Comparison of ENCODE assay signal across 18 mouse cellular contexts in the genomic region with DNA sequence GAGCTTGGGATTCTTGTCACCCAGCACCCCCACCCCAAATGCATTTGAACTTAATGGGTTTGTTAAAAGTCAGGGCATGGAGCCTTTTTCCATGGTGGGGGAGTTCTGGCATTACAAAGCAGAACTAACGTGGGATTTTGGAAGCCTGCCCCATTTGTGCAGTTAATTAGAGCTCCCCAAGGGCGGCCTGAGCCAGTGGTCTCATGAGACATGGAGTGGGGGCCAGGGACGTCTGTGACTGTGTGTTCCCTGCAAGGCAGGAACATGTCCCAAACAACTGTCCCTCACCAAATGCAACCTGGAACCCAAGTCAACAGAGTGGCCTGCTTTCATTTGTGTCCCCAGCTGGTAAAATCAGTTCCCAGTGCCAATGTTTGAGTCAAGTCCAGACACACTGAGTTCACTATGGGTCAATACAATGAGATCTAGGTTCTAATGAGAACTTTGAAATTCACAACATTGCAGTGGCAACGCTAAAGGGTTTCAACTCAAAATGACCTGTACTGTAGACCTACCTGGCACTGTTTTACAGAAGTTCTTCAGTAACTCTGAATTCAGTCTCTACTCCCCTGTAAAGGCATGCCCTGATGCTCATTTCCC.
DNase-seq lines count a peak whose midpoint lies in the region; TF ChIP-seq lines count a peak whose summit lies in the region.
"Had no signal": no experiment of that assay in that cellular context is flagged by ENCODE, and none has a peak within 500 bp of the region (broad histone marks: within the 10 kb centered on the region; RNA-seq: fewer than 3 reads in every experiment).

No protein-coding gene starts in this region.

- TF ChIP-seq POLR2A in brain, embryonic 14.5 days (IDR thresholded peaks at IDR 0.05; ENCODE audit: borderline replicate concordance, extremely low read depth, insufficient read depth, insufficient read length, poor library complexity, severe bottlenecking) = no peak

- intact Hi-C loops in heart, postnatal 25 days (cut with DNase I) = no loop called here
- intact Hi-C loops in left cerebral cortex, postnatal 4 days (cut with DNase I) = no loop called here

- peaks cover 16% of the 10 kb centered on the region for H3K4me1 ChIP-seq in limb, embryonic 10.5 days
- H3K4me1 ChIP-seq: hindbrain, embryonic 13.5 days had no signal

- no peaks in the 10 kb centered on the region for H3K36me3 ChIP-seq in limb, embryonic 10.5 days
- H3K36me3 ChIP-seq: embryonic facial prominence, embryonic 12.5 days; forebrain, embryonic 12.5 days; heart, embryonic 12.5 days; hindbrain, embryonic 13.5 days had no signal

- H3K27me3 ChIP-seq in limb, embryonic 10.5 days (ENCODE audit: low read depth, poor library complexity, severe bottlenecking) = no peaks in the 10 kb centered on the region
- H3K27me3 ChIP-seq: embryonic facial prominence, embryonic 12.5 days; forebrain, embryonic 12.5 days; heart, embryonic 12.5 days; hindbrain, embryonic 13.5 days had no signal

- no peak overlapping the region for H3K4me3 ChIP-seq in limb, embryonic 10.5 days
- H3K4me3 ChIP-seq: embryonic facial prominence, embryonic 12.5 days; forebrain, embryonic 12.5 days; heart, adult 2 months; heart, embryonic 12.5 days; hindbrain, embryonic 13.5 days had no signal

- WGBS in limb, embryonic 10.5 days = 61% methylated on average over 4 of the region's 4 CpGs

- H3K9me3 ChIP-seq in limb, embryonic 10.5 days (replicated peaks) = no peaks in the 10 kb centered on the region
- H3K9me3 ChIP-seq: embryonic facial prominence, embryonic 12.5 days; forebrain, embryonic 12.5 days; heart, embryonic 12.5 days; hindbrain, embryonic 13.5 days had no signal

- DNase-seq in heart, adult 11 months = peak; percentile 78
- DNase-seq in heart, postnatal 25 days (ENCODE audit: low spot score) = no peak
- DNase-seq in left cerebral cortex, postnatal 4 days = peak; percentile 22
- DNase-seq in left cerebral cortex, adult 11 months (ENCODE audit: low spot score) = no peak
- peak; percentile 60 for DNase-seq in brain, embryonic 14.5 days (ENCODE audit: low read depth)
- peak; percentile 12 for DNase-seq in limb, embryonic 10.5 days (ENCODE audit: low spot score)
- no peak for DNase-seq in urinary bladder, adult 18-20 months (ENCODE audit: low spot score in 2 of 2)
- DNase-seq: adrenal gland, postnatal 10 days; cerebellum, adult 2 months; cerebellum, postnatal 14 days; embryo, embryonic 11 days; gastrocnemius, postnatal 10 days; heart, adult 2 months; heart, postnatal 4 days had no signal

- TF ChIP-seq CTCF in brain, embryonic 14.5 days (IDR thresholded peaks at IDR 0.05; ENCODE audit: borderline replicate concordance, extremely low read depth, insufficient read depth, insufficient read length) = no peak

- H3K27ac ChIP-seq in limb, embryonic 10.5 days = 0 out of 2 replicates have a peak overlapping the region, but pooled peaks have one; percentile 30
- H3K27ac ChIP-seq: embryonic facial prominence, embryonic 12.5 days; forebrain, embryonic 12.5 days; heart, adult 2 months; hindbrain, embryonic 13.5 days had no signal

Comparison
In these comparisons a context has a peak if more than half of its experiments do, and no peak if none do; other contexts are left out.
1. DNase-seq: peak in heart, adult 11 months (single experiment), left cerebral cortex, postnatal 4 days (single experiment), brain, embryonic 14.5 days (single experiment) and limb, embryonic 10.5 days (single experiment); none in heart, postnatal 25 days (single experiment), left cerebral cortex, adult 11 months (single experiment) and urinary bladder, adult 18-20 months (0 of 2).